Mouse (Mus musculus) CH12.LX (cell line): ENCODE results near the gene Gorasp1. TPM values are rescaled to one million over a fixed set of nuclear protein-coding genes. Genes with fewer than 3 reads are reported as not detected.

ENCODE experiments used
- DNase-seq: peaks from one replicate; pipeline ENCODE4 v3.0.0-alpha.2; 2013; ENCODE audit errors: extremely low read depth
- H3K27ac ChIP-seq: 2 replicates; pipeline ENCODE4 v1.5.1; 2012; ENCODE audit warnings: low read depth, mild to moderate bottlenecking, control low read depth, moderate library complexity; ENCODE audit not compliant: insufficient read depth
- H3K27me3 ChIP-seq: replicated peaks from 2 replicates; pipeline ENCODE3; 2012; ENCODE audit warnings: inconsistent platforms
- H3K36me3 ChIP-seq, 2 experiments: replicated peaks in 1 of 2; 2 replicates each; pipeline versions ENCODE3 to v1.6.1; 2012; ENCODE audit warnings: inconsistent platforms in 1 of 2, low read length in 1 of 2, mild to moderate bottlenecking in 1 of 2, mixed read lengths in 1 of 2, moderate library complexity in 1 of 2; ENCODE audit not compliant: control insufficient read depth in 1 of 2, insufficient read depth in 1 of 2
- H3K4me1 ChIP-seq, 2 experiments: 2 replicates each; pipeline ENCODE4 v1.6.1; 2012; ENCODE audit warnings: inconsistent platforms in 1 of 2, moderate library complexity in 1 of 2; ENCODE audit not compliant: insufficient read depth in 2 of 2, control insufficient read depth in 1 of 2
- H3K4me2 ChIP-seq: 2 replicates; pipeline ENCODE4 v1.6.1; 2012; ENCODE audit warnings: low read depth, mild to moderate bottlenecking, control low read depth; ENCODE audit not compliant: poor library complexity, insufficient read depth, severe bottlenecking
- H3K4me3 ChIP-seq, 3 experiments: fragments of 150-350 bp in 1 of 3; sonication (generic) in 1 of 3; replicated peaks in 1 of 3; 2 replicates each; pipeline versions ENCODE3 to v1.5.1; 2011 to 2012; ENCODE audit warnings: low read depth in 2 of 3, low read length in 2 of 3, mild to moderate bottlenecking in 2 of 3, moderate library complexity in 2 of 3, control low read depth in 1 of 3, improper control_type of control experiment in 1 of 3, inconsistent platforms in 1 of 3, mixed read lengths in 1 of 3; ENCODE audit not compliant: poor library complexity in 1 of 3
- H3K79me2 ChIP-seq: replicated peaks from 2 replicates; pipeline ENCODE4 v1.6.1; 2012; ENCODE audit warnings: mild to moderate bottlenecking, moderate library complexity; ENCODE audit not compliant: control insufficient read depth, poor library complexity, insufficient read depth, severe bottlenecking; ENCODE audit errors: extremely low read depth
- H3K9ac ChIP-seq: 2 replicates; pipeline ENCODE4 v1.6.1; 2012; ENCODE audit warnings: low read depth, mild to moderate bottlenecking, control low read depth, moderate library complexity; ENCODE audit not compliant: insufficient read depth
- H3K9me3 ChIP-seq: replicated peaks from 2 replicates; pipeline ENCODE3; 2012; ENCODE audit warnings: low read length, inconsistent platforms, mixed read lengths
- BHLHE40 ChIP-seq: IDR thresholded peaks from 2 replicates; pipeline ENCODE4 v1.6.1; 2011; ENCODE audit warnings: mild to moderate bottlenecking, low read depth, low read length, improper control_type of control experiment
- CHD1 ChIP-seq: IDR thresholded peaks from 2 replicates; pipeline ENCODE4 v1.6.1; 2012; ENCODE audit warnings: low read depth, low read length, improper control_type of control experiment, inconsistent platforms
- CHD2 ChIP-seq: IDR thresholded peaks from 2 replicates; pipeline ENCODE4 v1.6.1; 2011; ENCODE audit warnings: low read length, improper control_type of control experiment
- CTCF ChIP-seq, 2 experiments: IDR thresholded peaks in 1 of 2; conservative IDR thresholded peaks in 1 of 2; 2 replicates each; pipeline ENCODE4 v1.5.1; 2011 to 2012; ENCODE audit warnings: low read depth in 2 of 2, low read length in 2 of 2, improper control_type of control experiment in 1 of 2, inconsistent platforms in 1 of 2, mild to moderate bottlenecking in 1 of 2, moderate library complexity in 1 of 2
- E2F4 ChIP-seq: IDR thresholded peaks from 2 replicates; pipeline ENCODE4 v1.6.1; 2011; ENCODE audit warnings: low read depth, low read length, improper control_type of control experiment; ENCODE audit not compliant: insufficient replicate concordance
- ELF1 ChIP-seq: IDR thresholded peaks from 2 replicates; pipeline ENCODE4 v1.6.1; 2014; ENCODE audit warnings: low read depth, mild to moderate bottlenecking, inconsistent platforms, low read length, improper control_type of control experiment
- EP300 ChIP-seq: IDR thresholded peaks from 2 replicates; pipeline ENCODE4 v1.6.1; 2011; ENCODE audit warnings: low read length, improper control_type of control experiment
- ETS1 ChIP-seq: conservative IDR thresholded peaks from 2 replicates; pipeline ENCODE4 v1.6.1; 2012; ENCODE audit warnings: low read depth, mild to moderate bottlenecking, inconsistent platforms, low read length, improper control_type of control experiment, moderate library complexity
- GABPA ChIP-seq: IDR thresholded peaks from 2 replicates; pipeline ENCODE4 v1.6.1; 2012; ENCODE audit warnings: low read depth, low read length, improper control_type of control experiment, inconsistent platforms; ENCODE audit not compliant: insufficient replicate concordance
- MAFK ChIP-seq: IDR thresholded peaks from 2 replicates; pipeline ENCODE4 v1.6.1; 2011; ENCODE audit warnings: low read length, improper control_type of control experiment; ENCODE audit not compliant: insufficient replicate concordance
- MAX ChIP-seq: IDR thresholded peaks from 2 replicates; pipeline ENCODE4 v1.6.1; 2011; ENCODE audit warnings: low read length, improper control_type of control experiment
- MAZ ChIP-seq: IDR thresholded peaks from 2 replicates; pipeline ENCODE4 v1.6.1; 2012; ENCODE audit warnings: low read depth, mild to moderate bottlenecking, inconsistent platforms, low read length, improper control_type of control experiment, moderate library complexity
- MEF2A ChIP-seq: IDR thresholded peaks from 2 replicates; pipeline ENCODE4 v1.6.1; 2014; ENCODE audit warnings: low read depth, mild to moderate bottlenecking, inconsistent platforms, low read length, improper control_type of control experiment, borderline replicate concordance
- NELFE ChIP-seq: IDR thresholded peaks from 2 replicates; pipeline ENCODE4 v1.6.1; 2011; ENCODE audit warnings: low read depth, low read length, improper control_type of control experiment
- NRF1 ChIP-seq: IDR thresholded peaks from 2 replicates; pipeline ENCODE4 v1.6.1; 2014; ENCODE audit warnings: low read depth, mild to moderate bottlenecking, inconsistent platforms, low read length, improper control_type of control experiment, moderate library complexity
- POLR2A ChIP-seq: IDR thresholded peaks from 2 replicates; pipeline ENCODE4 v1.6.1; 2011; ENCODE audit warnings: low read depth, mild to moderate bottlenecking, improper control_type of control experiment, low read length
- POLR2AphosphoS2 ChIP-seq: IDR thresholded peaks from 2 replicates; pipeline ENCODE4 v1.6.1; 2011; ENCODE audit warnings: low read depth, low read length, improper control_type of control experiment
- RCOR1 ChIP-seq: conservative IDR thresholded peaks from 2 replicates; pipeline ENCODE4 v1.6.1; 2012; ENCODE audit warnings: low read depth, mild to moderate bottlenecking, inconsistent platforms, low read length, improper control_type of control experiment
- SMC3 ChIP-seq: IDR thresholded peaks from 2 replicates; pipeline ENCODE4 v1.6.1; 2011; ENCODE audit warnings: low read depth, low read length, improper control_type of control experiment
- UBTF ChIP-seq: IDR thresholded peaks from 2 replicates; pipeline ENCODE4 v1.6.1; 2012; ENCODE audit warnings: low read depth, mild to moderate bottlenecking, inconsistent platforms, low read length, improper control_type of control experiment, moderate library complexity
- dilution Hi-C: fragments of 300-500 bp; cut with MboI; formaldehyde crosslinking; loops from 2 replicates; pipeline ENCODE4 v1.14.3; 2020; ENCODE audit warnings: low sequenced_read_pairs; ENCODE audit not compliant: extremely low pct_unique_long_range_greater_than_20kb, extremely low pct_ligation_motif_present
- in situ Hi-C: fragments of 300-500 bp; cut with MboI; formaldehyde crosslinking; loops from 3 replicates; pipeline ENCODE4 v1.14.3; 2019; ENCODE audit warnings: low sequenced_read_pairs, low pct_ligation_motif_present, low pct_unique_long_range_greater_than_20kb, mixed read lengths
- polyA plus RNA-seq: library from polyadenylated mRNA; unstranded; fragments of >175 nt; gene quantifications from 2 replicates; pipeline ENCODE4 v1.2.1, GENCODE M21; 2012; ENCODE audit warnings: low read depth; ENCODE audit not compliant: insufficient read length
- total RNA-seq, 2 experiments: library from RNA; depleted of rRNA; stranded (reverse); fragments of 300-350 nt in 1 of 2; fragments of >200 nt in 1 of 2; gene quantifications; 2 replicates each; pipeline ENCODE4 v1.2.3; 2012 to 2014

Gene Gorasp1
- total and polyA plus RNA-seq, 3 experiments, result 8.7 to 12.6 (median 9.2) TPM

DNA sequence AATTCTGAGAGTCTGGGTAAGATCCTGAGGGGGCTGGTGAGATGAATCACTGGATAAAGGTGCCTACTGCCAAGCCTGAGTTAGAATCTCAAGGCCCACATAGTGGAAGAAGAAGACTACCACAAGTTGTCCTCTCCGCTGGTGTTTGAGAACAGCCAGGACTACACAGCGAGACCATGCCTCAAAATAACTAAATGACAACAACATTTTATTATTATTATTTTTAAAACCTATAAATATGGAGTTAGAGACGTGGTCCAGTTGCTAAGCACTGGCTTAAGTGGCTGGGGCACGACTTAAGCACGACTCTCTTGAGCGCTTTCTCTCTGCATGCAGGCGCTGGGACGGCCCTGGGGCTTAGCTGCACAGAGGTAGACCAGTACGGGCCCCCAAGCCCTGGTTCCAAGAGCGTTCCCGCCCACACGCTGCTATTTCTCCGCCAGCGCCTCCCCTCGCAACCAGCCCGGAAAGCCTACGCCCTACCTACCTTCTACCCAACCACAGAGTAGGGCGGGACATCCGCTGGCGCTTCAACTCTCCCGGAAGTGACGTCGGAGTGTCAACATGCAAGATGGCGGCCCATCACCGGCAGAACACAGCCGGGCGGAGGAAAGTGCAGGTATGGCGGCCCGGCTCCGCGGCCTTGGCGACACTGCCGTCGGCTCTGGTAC, 42.9 kb downstream of the Gorasp1 start, which contains the start of gene Wdr48 (continued):
- TF ChIP-seq MAFK (no peak), UBTF (peak; percentile 50; the same call in 1 of the 2 replicates), GABPA (no peak), NRF1 (peak; percentile 57; the same call in 1 of the 2 replicates), ETS1 (0 out of 2 replicates have a peak, but pooled peaks have one; percentile 14), CHD2 (0 out of 2 replicates have a peak, but pooled peaks have one; percentile 15), CTCF (conservative IDR thresholded peaks at IDR 0.05 in 1 of 2, IDR thresholded peaks at IDR 0.05 in 1 of 2; ENCODE audit: low read depth in 2 of 2, low read length in 2 of 2) (no peak), BHLHE40 (no peak), EP300 (no peak), E2F4 (peak; percentile 72; the same call in 1 of the 2 replicates), NELFE (peak; percentile 81)

- H3K9me3 ChIP-seq, result peaks cover 3% of the 10 kb centered on the region
- no peaks in the 10 kb centered on the region for H3K27me3 ChIP-seq
- H3K4me1 ChIP-seq, result peaks cover 4 to 31% of the 10 kb centered on the region in 2 experiments; a peak in 3 of 4 replicates
- H3K4me3 ChIP-seq, result peak overlapping the region in 1 of 3 experiments; percentile 96
- TF ChIP-seq RCOR1, result no peak
- no peak for TF ChIP-seq CHD1
- no peak for TF ChIP-seq GABPA
- TF ChIP-seq MAZ, result no peak
- no peak for TF ChIP-seq CHD2
- no peak for TF ChIP-seq E2F4
- TF ChIP-seq MAX, result no peak
- TF ChIP-seq MEF2A, result no peak
- TF ChIP-seq CTCF (conservative IDR thresholded peaks at IDR 0.05 in 1 of 2, IDR thresholded peaks at IDR 0.05 in 1 of 2; ENCODE audit: low read depth in 2 of 2, low read length in 2 of 2), result no peak
- TF ChIP-seq NELFE, result no peak
- TF ChIP-seq POLR2A, result no peak
- TF ChIP-seq ELF1, result no peak
- TF ChIP-seq POLR2AphosphoS2, result no peak
- TF ChIP-seq SMC3, result no peak
- H3K36me3 ChIP-seq, result peaks cover 0 to 23% of the 10 kb centered on the region in 2 experiments
- in situ Hi-C loops (loop anchor here (25.0 kb wide), 2 partner anchors 232 to 432 kb away; no protein-coding TSS in a partner anchor), dilution Hi-C loops (no loop called here)
- DNase-seq, result no peak
- H3K27ac ChIP-seq, result no peak overlapping the region
- no peak overlapping the region for H3K4me2 ChIP-seq
- H3K79me2 ChIP-seq, result peaks cover 20% of the 10 kb centered on the region
- 0 out of 2 replicates have a peak overlapping the region, but pooled peaks have one; percentile 7 for H3K9ac ChIP-seq
Measured at GRCm38 (mm10) chr9:119893881-119894280, 43.5 kb downstream of the Gorasp1 start.
